21 mouse cellular contexts compared by ENCODE assay signal in the genomic region with DNA sequence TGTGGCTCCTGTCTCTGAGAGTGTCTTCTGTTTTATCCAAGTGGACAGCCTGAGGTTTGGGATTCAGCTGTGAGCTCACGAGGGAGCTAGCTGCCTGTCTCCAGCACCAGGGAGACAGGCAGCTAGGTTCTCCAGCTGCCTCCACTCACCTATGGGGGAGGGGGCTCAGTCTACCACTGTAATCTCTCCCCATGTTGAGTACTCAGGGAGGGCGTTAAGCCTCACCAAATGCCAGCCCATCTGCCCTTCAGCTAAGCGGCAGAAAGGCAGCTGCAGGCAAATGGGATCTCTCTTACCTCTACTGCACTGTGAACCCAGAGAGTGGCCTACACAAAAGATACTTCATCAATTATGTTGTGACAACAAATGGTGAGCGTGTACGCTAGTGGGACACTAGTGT. TPM values are rescaled to one million over a fixed set of nuclear protein-coding genes. Genes with fewer than 3 reads are reported as not detected.
DNase-seq lines count a peak whose midpoint lies in the region; ATAC-seq lines count a peak whose summit lies in the region.
"Had no signal": no experiment of that assay in that cellular context is flagged by ENCODE, and none has a peak within 500 bp of the region (broad histone marks: within the 10 kb centered on the region; RNA-seq: fewer than 3 reads in every experiment).

No protein-coding gene starts in this region.

- H3K4me3 ChIP-seq in forebrain, embryonic 10.5 days, result no peak overlapping the region
- no peak overlapping the region for H3K4me3 ChIP-seq in forebrain, embryonic 12.5 days (replicated peaks)
- H3K4me3 ChIP-seq in midbrain, embryonic 10.5 days, result no peak overlapping the region
- no peak overlapping the region for H3K4me3 ChIP-seq in midbrain, embryonic 16.5 days (ENCODE audit: low read depth, low read length)
- H3K4me3 ChIP-seq in hindbrain, embryonic 13.5 days, result no peak overlapping the region
- H3K4me3 ChIP-seq: embryonic facial prominence, embryonic 15.5 days; gastrocnemius, adult 2 months; heart, embryonic 12.5 days had no signal

- no peaks in the 10 kb centered on the region for H3K9me3 ChIP-seq in forebrain, embryonic 10.5 days
- H3K9me3 ChIP-seq in forebrain, embryonic 12.5 days, result no peaks in the 10 kb centered on the region
- no peaks in the 10 kb centered on the region for H3K9me3 ChIP-seq in midbrain, embryonic 10.5 days (replicated peaks)
- no peaks in the 10 kb centered on the region for H3K9me3 ChIP-seq in midbrain, embryonic 16.5 days (replicated peaks; ENCODE audit: control insufficient read depth, low read length, poor library complexity, severe bottlenecking)
- no peaks in the 10 kb centered on the region for H3K9me3 ChIP-seq in hindbrain, embryonic 13.5 days
- H3K9me3 ChIP-seq: embryonic facial prominence, embryonic 15.5 days; heart, embryonic 12.5 days had no signal

- peak overlapping the region; percentile 11; the same call in 1 of the 2 replicates for H3K27ac ChIP-seq in forebrain, embryonic 10.5 days
- H3K27ac ChIP-seq in forebrain, embryonic 12.5 days, result no peak overlapping the region
- peak overlapping the region; percentile 49 for H3K27ac ChIP-seq in midbrain, embryonic 10.5 days (replicated peaks)
- no peak overlapping the region for H3K27ac ChIP-seq in midbrain, embryonic 16.5 days (ENCODE audit: low read length)
- peak overlapping the region; percentile 52; the same call in 1 of the 2 replicates for H3K27ac ChIP-seq in hindbrain, embryonic 13.5 days
- H3K27ac ChIP-seq: embryonic facial prominence, embryonic 15.5 days; gastrocnemius, adult 2 months; kidney, postnatal 0 days had no signal

- DNase-seq in forebrain, embryonic 10.5 days (ENCODE audit: extremely low spot score, low spot score), result no peak
- no peak for DNase-seq in midbrain, embryonic 10.5 days (ENCODE audit: low spot score)
- DNase-seq in retina, embryonic 14.5 days (ENCODE audit: low spot score), result peak; percentile 40
- DNase-seq in adipocyte (ENCODE audit: low spot score), result no peak
- DNase-seq in spleen, postnatal 4 days (ENCODE audit: low spot score in 2 of 2), result no peak
- DNase-seq: adrenal gland, adult 8-10 months; cerebellum, adult 18-20 months; gastrocnemius, adult 2 months; heart, postnatal 36 days; layer of hippocampus, postnatal 36 days; lung, embryonic 14.5 days; lung, postnatal 4 days; thymus, postnatal 4 days had no signal

- no peaks in the 10 kb centered on the region for H3K27me3 ChIP-seq in forebrain, embryonic 10.5 days (ENCODE audit: poor library complexity, severe bottlenecking)
- H3K27me3 ChIP-seq in forebrain, embryonic 12.5 days, result no peaks in the 10 kb centered on the region
- no peaks in the 10 kb centered on the region for H3K27me3 ChIP-seq in midbrain, embryonic 10.5 days (ENCODE audit: low read depth, poor library complexity, severe bottlenecking)
- no peaks in the 10 kb centered on the region for H3K27me3 ChIP-seq in midbrain, embryonic 16.5 days (ENCODE audit: control insufficient read depth, insufficient read depth, low read depth, low read length)
- no peaks in the 10 kb centered on the region for H3K27me3 ChIP-seq in hindbrain, embryonic 13.5 days
- H3K27me3 ChIP-seq: embryonic facial prominence, embryonic 15.5 days; heart, embryonic 12.5 days had no signal

- no peak overlapping the region for H3K4me2 ChIP-seq in forebrain, embryonic 12.5 days
- no peak overlapping the region for H3K4me2 ChIP-seq in midbrain, embryonic 16.5 days (ENCODE audit: low read length)
- no peak overlapping the region for H3K4me2 ChIP-seq in hindbrain, embryonic 13.5 days
- H3K4me2 ChIP-seq: embryonic facial prominence, embryonic 15.5 days; heart, embryonic 12.5 days; lung, embryonic 14.5 days had no signal

- H3K4me1 ChIP-seq in forebrain, embryonic 10.5 days, result peaks cover 22% of the 10 kb centered on the region
- H3K4me1 ChIP-seq in forebrain, embryonic 12.5 days, result peaks cover 18% of the 10 kb centered on the region
- H3K4me1 ChIP-seq in midbrain, embryonic 10.5 days, result peaks cover 21% of the 10 kb centered on the region
- peaks cover 2% of the 10 kb centered on the region; the same call in 1 of the 2 replicates for H3K4me1 ChIP-seq in midbrain, embryonic 16.5 days (ENCODE audit: control insufficient read depth, insufficient read depth, low read length)
- H3K4me1 ChIP-seq in hindbrain, embryonic 13.5 days (replicated peaks), result peaks cover 23% of the 10 kb centered on the region

- H3K36me3 ChIP-seq in forebrain, embryonic 10.5 days (replicated peaks), result no peaks in the 10 kb centered on the region
- H3K36me3 ChIP-seq in forebrain, embryonic 12.5 days (replicated peaks), result no peaks in the 10 kb centered on the region
- no peaks in the 10 kb centered on the region for H3K36me3 ChIP-seq in midbrain, embryonic 10.5 days
- H3K36me3 ChIP-seq in midbrain, embryonic 16.5 days (ENCODE audit: control insufficient read depth, insufficient read depth, low read length), result no peaks in the 10 kb centered on the region
- H3K36me3 ChIP-seq in hindbrain, embryonic 13.5 days, result no peaks in the 10 kb centered on the region
- H3K36me3 ChIP-seq: embryonic facial prominence, embryonic 15.5 days; heart, embryonic 12.5 days had no signal

- H3K9ac ChIP-seq in forebrain, embryonic 12.5 days, result no peak overlapping the region
- H3K9ac ChIP-seq in midbrain, embryonic 16.5 days (ENCODE audit: low read depth, low read length), result no peak overlapping the region
- H3K9ac ChIP-seq in hindbrain, embryonic 13.5 days, result 0 out of 2 replicates have a peak overlapping the region, but pooled peaks have one; percentile 21
- H3K9ac ChIP-seq: embryonic facial prominence, embryonic 15.5 days; heart, embryonic 12.5 days; lung, embryonic 14.5 days had no signal

- WGBS in forebrain, embryonic 10.5 days, result 36% methylated on average over 5 of the region's 5 CpGs
- 22% methylated on average over 5 of the region's 5 CpGs for WGBS in forebrain, embryonic 12.5 days
- 34% methylated on average over 5 of the region's 5 CpGs for WGBS in midbrain, embryonic 10.5 days
- 22% methylated on average over 5 of the region's 5 CpGs for WGBS in midbrain, embryonic 16.5 days
- 18% methylated on average over 5 of the region's 5 CpGs for WGBS in hindbrain, embryonic 13.5 days

- no peak for ATAC-seq in forebrain, embryonic 12.5 days (ENCODE audit: low FRiP score)
- ATAC-seq in midbrain, embryonic 16.5 days, result no peak
- ATAC-seq in hindbrain, embryonic 13.5 days (ENCODE audit: low FRiP score), result no peak
- ATAC-seq: forebrain, embryonic 16.5 days; intestine, embryonic 16.5 days had no signal

RNA-seq across cellular contexts. Expression of a gene that starts 8.1 kb away (rescaled TPM):
- 0.30 and 1.1 TPM in 2 replicates for polyA plus RNA-seq in forebrain, embryonic 10.5 days (2016; fragmentation: Nextera tagmentation; extraction: Ambion mirVana)
- 0.12 and 0.24 TPM in 2 replicates for polyA plus RNA-seq in forebrain, embryonic 12.5 days (2016; fragmentation: Nextera tagmentation; extraction: Ambion mirVana)
- 0.67 and 0.79 TPM in 2 replicates for polyA plus RNA-seq in midbrain, embryonic 10.5 days (2016; fragmentation: Nextera tagmentation; extraction: Ambion mirVana)
- polyA plus RNA-seq in midbrain, embryonic 16.5 days (2015; fragmentation: Nextera tagmentation; extraction: Ambion mirVana), result 0.40 and 0.49 TPM in 2 replicates
- polyA plus RNA-seq in hindbrain, embryonic 13.5 days (2015; fragmentation: Nextera tagmentation; extraction: Ambion mirVana), result 2.3 and 5.4 TPM in 2 replicates

RNA-seq across cellular contexts. Expression of a gene that starts 45.8 kb away (rescaled TPM):
- 88.8 and 93.8 TPM in 2 replicates for polyA plus RNA-seq in forebrain, embryonic 10.5 days (2016; fragmentation: Nextera tagmentation; extraction: Ambion mirVana)
- 128 and 137 TPM in 2 replicates for polyA plus RNA-seq in forebrain, embryonic 12.5 days (2016; fragmentation: Nextera tagmentation; extraction: Ambion mirVana)
- polyA plus RNA-seq in midbrain, embryonic 10.5 days (2016; fragmentation: Nextera tagmentation; extraction: Ambion mirVana), result 105 and 128 TPM in 2 replicates
- 161 and 164 TPM in 2 replicates for polyA plus RNA-seq in midbrain, embryonic 16.5 days (2015; fragmentation: Nextera tagmentation; extraction: Ambion mirVana)
- 142 and 147 TPM in 2 replicates for polyA plus RNA-seq in hindbrain, embryonic 13.5 days (2015; fragmentation: Nextera tagmentation; extraction: Ambion mirVana)

RNA-seq across cellular contexts. Expression of a gene that starts 55.3 kb away (rescaled TPM):
- 1.3 and 1.9 TPM in 2 replicates for polyA plus RNA-seq in forebrain, embryonic 10.5 days (2016; fragmentation: Nextera tagmentation; extraction: Ambion mirVana)
- polyA plus RNA-seq in forebrain, embryonic 12.5 days (2016; fragmentation: Nextera tagmentation; extraction: Ambion mirVana), result 1.8 and 2.7 TPM in 2 replicates
- polyA plus RNA-seq in midbrain, embryonic 10.5 days (2016; fragmentation: Nextera tagmentation; extraction: Ambion mirVana), result 1.9 and 2.0 TPM in 2 replicates
- 11.4 and 16.3 TPM in 2 replicates for polyA plus RNA-seq in midbrain, embryonic 16.5 days (2015; fragmentation: Nextera tagmentation; extraction: Ambion mirVana)
- polyA plus RNA-seq in hindbrain, embryonic 13.5 days (2015; fragmentation: Nextera tagmentation; extraction: Ambion mirVana), result 4.3 and 6.0 TPM in 2 replicates

RNA-seq across cellular contexts. Expression of a gene that starts 55.3 kb away (rescaled TPM):
- polyA plus RNA-seq in forebrain, embryonic 10.5 days (2016; fragmentation: Nextera tagmentation; extraction: Ambion mirVana), result 13.9 and 14.7 TPM in 2 replicates
- 12.5 and 15.4 TPM in 2 replicates for polyA plus RNA-seq in forebrain, embryonic 12.5 days (2016; fragmentation: Nextera tagmentation; extraction: Ambion mirVana)
- polyA plus RNA-seq in midbrain, embryonic 10.5 days (2016; fragmentation: Nextera tagmentation; extraction: Ambion mirVana), result 13.0 and 14.6 TPM in 2 replicates
- 20.1 and 22.9 TPM in 2 replicates for polyA plus RNA-seq in midbrain, embryonic 16.5 days (2015; fragmentation: Nextera tagmentation; extraction: Ambion mirVana)
- polyA plus RNA-seq in hindbrain, embryonic 13.5 days (2015; fragmentation: Nextera tagmentation; extraction: Ambion mirVana), result 15.2 and 15.5 TPM in 2 replicates

Comparison
In these comparisons a context has a peak if more than half of its experiments do, and no peak if none do; other contexts are left out.
1. H3K27ac ChIP-seq: peak in forebrain, embryonic 10.5 days (single experiment), midbrain, embryonic 10.5 days (single experiment) and hindbrain, embryonic 13.5 days (single experiment); none in forebrain, embryonic 12.5 days (single experiment) and midbrain, embryonic 16.5 days (single experiment).